Mouse (Mus musculus): ENCODE results near the gene Cpeb1. TPM values are rescaled to one million over a fixed set of nuclear protein-coding genes. Genes with fewer than 3 reads are reported as not detected.

Gene Cpeb1
- polyA plus RNA-seq, 1 experiment from 2014 or later, result 3.8 TPM

DNA sequence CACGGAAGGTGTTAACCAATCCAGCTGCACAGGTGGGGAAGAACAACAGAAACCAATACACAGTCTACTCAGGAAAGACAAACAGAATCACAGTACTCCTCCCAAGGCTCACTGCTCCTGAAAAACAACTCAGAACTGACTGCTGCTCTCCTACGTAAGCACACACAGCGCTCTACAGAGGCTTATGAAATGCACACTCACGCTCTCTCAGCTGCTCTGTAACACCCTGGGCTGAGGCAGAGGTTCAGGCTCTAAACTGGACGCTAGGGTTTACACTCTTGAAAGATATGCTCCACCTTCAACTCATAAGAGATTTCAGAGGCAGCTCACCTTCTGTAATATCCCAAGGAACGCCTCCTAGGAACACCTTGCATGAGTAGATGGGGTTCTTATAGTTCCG, 98.3 kb downstream of the Cpeb1 start:
- Histone ChIP-seq H3K36me3 (no peaks in the 10 kb centered on the region), H3K27me3 (no peaks in the 10 kb centered on the region), H3K9ac (no peak overlapping the region), H3K4me3 (no peak overlapping the region), H3K9me3 (no peaks in the 10 kb centered on the region), H3K4me2 (no peak overlapping the region), H3K4me1 (replicated peaks) (no peaks in the 10 kb centered on the region), H3K27ac (no peak overlapping the region)
- 86% methylated on average over 7 of the region's 7 CpGs for WGBS
- ATAC-seq (ENCODE audit: low FRiP score), result no peak

GRCm38 (mm10) chr7:81356360-81356759, 98.9 kb downstream of the Cpeb1 start:
- Histone ChIP-seq H3K36me3 (no peaks in the 10 kb centered on the region), H3K4me3 (no peak overlapping the region), H3K9ac (no peak overlapping the region), H3K4me1 (replicated peaks) (no peaks in the 10 kb centered on the region), H3K27me3 (no peaks in the 10 kb centered on the region), H3K9me3 (no peaks in the 10 kb centered on the region), H3K27ac (no peak overlapping the region), H3K4me2 (no peak overlapping the region)
- ATAC-seq (ENCODE audit: low FRiP score), result no peak
- 82% methylated on average over 1 of the region's 1 CpGs for WGBS

DNA sequence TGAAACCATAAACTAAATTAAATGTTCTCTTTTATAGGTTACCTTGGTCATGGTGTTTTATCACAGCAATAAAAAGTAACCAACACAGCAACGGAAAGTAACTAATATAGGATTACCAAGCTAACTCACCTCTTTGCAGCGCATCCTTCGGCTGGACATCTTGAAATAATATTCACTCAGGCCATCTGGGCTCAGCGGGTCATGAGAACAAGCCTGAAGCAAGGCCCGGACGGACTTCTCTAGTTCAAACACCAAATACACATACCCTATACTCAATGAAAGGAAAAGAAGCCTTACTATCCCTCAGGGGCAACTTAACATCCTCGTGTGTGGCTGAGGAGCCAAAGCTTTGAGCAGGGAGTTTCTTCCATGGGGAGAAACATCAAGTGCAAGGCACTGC, 99.5 kb downstream of the Cpeb1 start:
- no peak for ATAC-seq (ENCODE audit: low FRiP score)
- Histone ChIP-seq H3K9ac (no peak overlapping the region), H3K27ac (no peak overlapping the region), H3K27me3 (no peaks in the 10 kb centered on the region), H3K36me3 (no peaks in the 10 kb centered on the region), H3K4me1 (replicated peaks) (no peaks in the 10 kb centered on the region), H3K4me2 (no peak overlapping the region), H3K9me3 (no peaks in the 10 kb centered on the region), H3K4me3 (no peak overlapping the region)
- 88% methylated on average over 7 of the region's 7 CpGs for WGBS

GRCm38 (mm10) chr7:81351826-81352225, 103.4 kb downstream of the Cpeb1 start:
- 77% methylated on average over 4 of the region's 4 CpGs for WGBS
- H3K4me3 ChIP-seq, result no peak overlapping the region
- ATAC-seq (ENCODE audit: low FRiP score), result no peak
- H3K27me3 ChIP-seq, result no peaks in the 10 kb centered on the region; the same call in 1 of the 2 replicates
- no peak overlapping the region for H3K27ac ChIP-seq
- no peak overlapping the region for H3K9ac ChIP-seq
- H3K36me3 ChIP-seq, result no peaks in the 10 kb centered on the region
- no peaks in the 10 kb centered on the region for H3K9me3 ChIP-seq
- H3K4me2 ChIP-seq, result no peak overlapping the region
- H3K4me1 ChIP-seq (replicated peaks), result no peaks in the 10 kb centered on the region

DNA sequence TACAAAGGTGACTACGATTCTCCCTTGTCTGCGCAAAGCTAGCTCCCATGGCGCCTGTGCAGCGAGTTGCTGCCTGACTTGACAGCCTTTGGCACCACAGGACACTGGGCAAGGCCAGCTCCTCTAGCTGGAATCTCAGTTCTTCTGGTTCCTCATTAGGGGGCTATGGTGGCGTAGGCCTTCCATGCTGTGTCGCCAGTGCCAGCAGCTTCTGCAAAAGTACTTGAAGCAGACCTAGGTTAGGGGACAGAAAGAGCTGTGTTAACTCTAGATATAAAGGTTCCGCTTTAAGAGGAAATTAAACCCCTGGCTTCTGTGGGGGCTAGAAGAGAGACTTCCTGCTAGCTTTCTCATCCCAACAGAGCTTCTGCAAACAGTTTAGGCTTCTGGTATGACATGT, 107.1 kb downstream of the Cpeb1 start:
- Histone ChIP-seq H3K4me3 (no peak overlapping the region), H3K4me1 (replicated peaks) (peaks cover 10% of the 10 kb centered on the region), H3K4me2 (no peak overlapping the region), H3K27ac (no peak overlapping the region), H3K9me3 (no peaks in the 10 kb centered on the region), H3K9ac (no peak overlapping the region), H3K27me3 (no peaks in the 10 kb centered on the region; the same call in 1 of the 2 replicates), H3K36me3 (peaks cover 3% of the 10 kb centered on the region)
- no peak for ATAC-seq (ENCODE audit: low FRiP score)
- WGBS, result 59% methylated on average over 7 of the region's 7 CpGs

GRCm38 (mm10) chr7:81345447-81346170, 109.7 kb downstream of the Cpeb1 start:
- peak; percentile 4; the same call in 1 of the 2 replicates for ATAC-seq (ENCODE audit: low FRiP score)
- Histone ChIP-seq H3K27ac (peak overlapping the region; percentile 93), H3K4me2 (peak overlapping the region; percentile 52), H3K9ac (peak overlapping the region; percentile 74), H3K36me3 (peaks cover 29% of the 10 kb centered on the region), H3K27me3 (no peaks in the 10 kb centered on the region; the same call in 1 of the 2 replicates), H3K4me1 (replicated peaks) (peaks cover 25% of the 10 kb centered on the region), H3K4me3 (peak overlapping the region; percentile 94), H3K9me3 (no peaks in the 10 kb centered on the region)
- WGBS, result 63% methylated on average over 15 of the region's 15 CpGs

DNA sequence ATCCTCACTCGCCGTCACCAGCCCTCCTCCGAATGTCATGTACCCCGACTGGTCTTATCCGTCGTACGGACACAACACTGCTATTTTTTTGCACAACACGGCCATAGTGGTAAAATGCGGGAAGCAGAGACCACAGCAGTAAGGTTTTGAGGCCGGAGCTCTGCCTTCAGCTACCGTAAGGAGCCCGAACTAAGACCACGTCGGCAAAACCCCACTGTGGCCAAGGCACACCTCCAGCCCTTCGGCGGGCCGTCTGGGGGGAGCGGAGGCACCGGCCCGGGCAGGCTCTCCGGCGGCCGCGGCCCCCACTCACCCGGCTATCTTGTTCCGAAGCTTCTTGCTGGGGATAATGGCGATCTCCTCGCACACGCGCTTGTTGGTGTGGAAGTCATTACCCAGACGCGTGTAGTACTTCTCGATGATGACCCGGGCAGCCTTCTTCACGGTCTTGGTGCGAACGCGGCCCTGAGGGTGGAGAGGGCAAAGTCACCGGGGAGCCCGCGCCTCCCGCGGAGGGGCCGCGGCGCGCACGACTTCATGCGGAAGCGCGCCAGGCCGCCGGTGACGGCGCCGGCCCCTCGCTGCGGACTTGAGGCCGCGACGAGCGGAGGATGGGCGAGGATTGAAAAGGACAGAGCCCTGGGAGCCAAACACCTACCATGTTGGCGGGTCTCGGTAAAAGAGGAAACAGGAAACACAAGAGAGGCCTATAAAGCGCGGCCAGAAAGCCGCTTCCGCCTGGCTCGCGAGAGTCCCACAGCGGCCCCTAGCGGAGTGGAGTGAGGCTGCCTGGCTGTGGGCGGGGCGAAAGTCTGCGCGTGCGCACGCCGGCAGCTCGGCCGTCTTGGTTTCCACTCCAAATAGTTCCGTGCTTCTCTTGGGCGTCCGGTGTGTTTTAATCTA, 110.5 kb downstream of the Cpeb1 start, which contains the start of gene Rps17:
Gene Rps17 (minus strand): TSS at position 711 of the 903 bp plus-strand sequence.
- Histone ChIP-seq H3K27ac (peak within 1 kb of the TSS; percentile 93), H3K4me3 (peak within 1 kb of the TSS; percentile 94), H3K36me3 (peaks cover 38% of the 10 kb centered on the region), H3K27me3 (no peaks in the 10 kb centered on the region; the same call in 1 of the 2 replicates), H3K4me1 (replicated peaks) (peaks cover 25% of the 10 kb centered on the region), H3K9me3 (no peaks in the 10 kb centered on the region), H3K9ac (peak within 1 kb of the TSS; percentile 99), H3K4me2 (peak within 1 kb of the TSS; percentile 94)
- peak; percentile 93 for ATAC-seq (ENCODE audit: low FRiP score)
- WGBS, result under 1% methylated on average over 85 of the region's 85 CpGs

DNA sequence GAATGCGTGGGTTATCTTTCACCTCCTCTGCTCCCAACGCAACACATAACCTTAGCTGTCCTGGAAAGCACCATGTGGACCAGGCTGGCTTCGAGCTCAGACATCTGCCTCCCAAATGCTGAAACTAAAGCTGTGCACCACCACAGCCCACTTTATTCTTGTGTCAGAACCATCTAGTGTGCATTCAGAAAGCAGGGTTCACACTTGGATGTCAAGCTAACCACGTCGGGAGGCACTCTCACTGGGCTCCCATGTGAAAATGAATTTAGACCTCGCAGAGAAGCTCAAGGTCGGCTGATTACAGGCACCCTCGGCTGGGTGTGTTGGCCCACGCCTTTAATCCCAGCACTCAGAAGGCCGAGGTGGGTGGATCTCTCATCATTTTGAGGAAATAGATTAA, 111.4 kb downstream of the Cpeb1 start:
- no peaks in the 10 kb centered on the region; the same call in 1 of the 2 replicates for H3K27me3 ChIP-seq
- peak overlapping the region; percentile 94 for H3K4me2 ChIP-seq
- H3K36me3 ChIP-seq, result peaks cover 47% of the 10 kb centered on the region
- peaks cover 25% of the 10 kb centered on the region for H3K4me1 ChIP-seq (replicated peaks)
- H3K4me3 ChIP-seq, result peak overlapping the region; percentile 94
- 18% methylated on average over 10 of the region's 10 CpGs for WGBS
- no peaks in the 10 kb centered on the region for H3K9me3 ChIP-seq
- H3K27ac ChIP-seq, result no peak overlapping the region
- no peak for ATAC-seq (ENCODE audit: low FRiP score)
- peak overlapping the region; percentile 99 for H3K9ac ChIP-seq

GRCm38 (mm10) chr7:81343316-81343715, 111.9 kb downstream of the Cpeb1 start:
- Histone ChIP-seq H3K4me3 (peak overlapping the region; percentile 94), H3K9ac (peak overlapping the region; percentile 99), H3K4me1 (replicated peaks) (peaks cover 25% of the 10 kb centered on the region), H3K4me2 (peak overlapping the region; percentile 94), H3K9me3 (no peaks in the 10 kb centered on the region), H3K27me3 (no peaks in the 10 kb centered on the region; the same call in 1 of the 2 replicates), H3K36me3 (peaks cover 52% of the 10 kb centered on the region), H3K27ac (no peak overlapping the region)
- WGBS, result 48% methylated on average over 8 of the region's 8 CpGs
- no peak for ATAC-seq (ENCODE audit: low FRiP score)

GRCm38 (mm10) chr7:81342356-81343094, 112.7 kb downstream of the Cpeb1 start:
- peaks cover 60% of the 10 kb centered on the region for H3K36me3 ChIP-seq
- WGBS, result 76% methylated on average over 8 of the region's 8 CpGs

GRCm38 (mm10) chr7:81341563-81341962, 113.7 kb downstream of the Cpeb1 start:
- Histone ChIP-seq H3K9me3 (no peaks in the 10 kb centered on the region), H3K4me3 (no peak overlapping the region), H3K4me1 (replicated peaks) (peaks cover 25% of the 10 kb centered on the region), H3K4me2 (no peak overlapping the region), H3K9ac (no peak overlapping the region), H3K27ac (no peak overlapping the region), H3K27me3 (no peaks in the 10 kb centered on the region), H3K36me3 (peaks cover 60% of the 10 kb centered on the region)
- ATAC-seq (ENCODE audit: low FRiP score), result no peak
- WGBS, result 47% methylated on average over 3 of the region's 3 CpGs

More at GRCm38 (mm10) chr7:81342356-81343094, 112.7 kb downstream of the Cpeb1 start:
- no peaks in the 10 kb centered on the region for H3K27me3 ChIP-seq
- ATAC-seq (ENCODE audit: low FRiP score), result no peak
- H3K4me2 ChIP-seq, result peak overlapping the region; percentile 94
- H3K9ac ChIP-seq, result peak overlapping the region; percentile 99
- peak overlapping the region; percentile 94 for H3K4me3 ChIP-seq
- peaks cover 25% of the 10 kb centered on the region for H3K4me1 ChIP-seq (replicated peaks)
- no peak overlapping the region for H3K27ac ChIP-seq
- no peaks in the 10 kb centered on the region for H3K9me3 ChIP-seq

DNA sequence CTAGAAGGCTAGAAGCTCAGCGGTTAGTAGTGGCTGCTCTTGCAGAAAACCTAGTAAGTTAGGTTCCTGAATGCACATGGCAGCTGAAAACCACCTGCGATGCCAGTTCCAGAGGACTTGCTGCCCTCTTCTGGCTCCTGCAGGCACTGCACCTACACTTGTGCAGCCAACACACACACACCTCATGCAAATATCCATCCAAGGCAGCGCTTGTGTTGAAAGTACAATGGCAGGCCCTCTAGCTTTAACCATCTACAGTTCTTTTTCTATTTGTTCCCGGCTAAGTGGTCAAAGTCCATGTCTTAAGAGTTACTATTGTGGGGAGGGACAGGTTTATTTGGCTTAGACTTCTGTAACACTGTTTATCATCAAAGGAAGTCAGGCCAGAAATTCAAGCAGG, 115.5 kb downstream of the Cpeb1 start:
- H3K9me3 ChIP-seq, result no peaks in the 10 kb centered on the region
- peaks cover 35% of the 10 kb centered on the region for H3K4me1 ChIP-seq (replicated peaks)
- peaks cover 60% of the 10 kb centered on the region for H3K36me3 ChIP-seq
- H3K4me2 ChIP-seq, result no peak overlapping the region
- H3K27me3 ChIP-seq, result no peaks in the 10 kb centered on the region
- H3K4me3 ChIP-seq, result no peak overlapping the region
- WGBS, result 84% methylated on average over 4 of the region's 4 CpGs
- no peak overlapping the region for H3K27ac ChIP-seq
- H3K9ac ChIP-seq, result no peak overlapping the region
- ATAC-seq (ENCODE audit: low FRiP score), result no peak
